Mouse (Mus musculus) gastrocnemius, postnatal 36 days (tissue): ENCODE data around the gene Gnpnat1. TPM values are rescaled to one million over a fixed set of nuclear protein-coding genes. Genes with fewer than 3 reads are reported as not detected.

Experiments
- DNase-seq, 2 experiments: peaks; one replicate each; pipeline ENCODE4 v3.0.0; 2022
- intact Hi-C: fragments of 180-260 bp; cut with DNase I; formaldehyde crosslinking; loops from one replicate; pipeline ENCODE4 v1.15.1; 2025
- total RNA-seq, 2 experiments: library from RNA; stranded (reverse); gene quantifications; 2 replicates each; pipeline ENCODE4 v1.2.3; 2021

The Gnpnat1 gene
- total RNA-seq, 2 experiments from 2014 or later: 8.1 to 11.0 TPM

DNA sequence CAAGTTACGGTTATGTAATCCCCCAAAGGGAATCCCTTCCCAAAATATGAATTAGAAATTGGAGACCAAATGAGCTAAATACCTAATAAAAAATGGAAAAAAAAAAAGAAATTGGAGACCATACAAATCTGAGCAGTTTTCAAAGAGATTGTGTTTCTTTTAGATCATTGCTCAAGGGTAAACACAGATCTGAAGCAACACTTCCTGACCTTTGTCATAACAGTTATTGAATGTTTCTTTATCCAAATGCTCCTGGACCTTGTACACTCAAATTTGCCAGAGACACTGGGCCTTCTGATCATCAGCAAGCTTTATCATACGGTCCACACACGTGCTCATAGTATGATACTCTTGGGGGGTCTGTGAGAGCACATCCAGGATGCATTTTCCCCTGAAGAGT, 13.8 kb upstream of the Gnpnat1 start:
- intact Hi-C loops: no loop called here
- no peak for DNase-seq

DNA sequence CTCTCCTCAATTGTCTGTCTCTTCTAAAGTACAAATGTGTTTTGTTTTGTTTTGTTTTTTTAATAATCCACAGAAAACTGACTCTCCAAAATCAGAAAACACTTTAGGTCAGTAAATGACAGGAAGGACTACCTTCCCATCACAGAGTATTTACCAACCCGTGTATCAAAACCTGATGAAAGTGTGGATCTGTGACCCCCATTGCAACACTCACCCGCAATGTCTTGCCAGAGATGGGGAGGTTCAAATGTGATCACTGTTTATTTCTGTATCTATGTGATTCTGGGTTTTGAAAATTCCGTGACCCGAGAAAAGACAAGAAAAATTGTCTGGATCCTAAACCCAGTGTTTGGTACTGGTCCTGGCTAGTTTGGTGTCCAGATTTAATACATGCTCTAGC, 11.6 kb upstream of the Gnpnat1 start:
- intact Hi-C loops: no loop called here
- DNase-seq: no peak

DNA sequence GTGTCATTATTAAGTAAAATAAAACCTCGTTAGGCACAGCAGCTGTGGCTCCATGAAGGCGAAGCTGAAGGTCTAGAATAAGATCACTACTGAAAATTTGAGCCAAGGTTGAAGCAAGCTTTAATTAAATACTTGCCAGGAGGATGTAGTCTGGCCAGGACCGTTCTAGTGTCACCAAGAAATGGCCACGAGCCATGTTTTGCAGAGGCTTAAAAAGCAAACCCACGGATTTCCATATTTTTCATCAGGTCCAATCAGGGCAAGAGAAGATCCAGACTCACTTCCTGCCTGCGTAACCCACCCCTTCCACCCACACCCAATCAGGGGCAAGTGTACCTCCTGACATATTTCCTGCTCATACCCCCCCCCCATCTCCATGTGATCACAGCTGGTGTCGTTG, 1.1 kb downstream of the Gnpnat1 start:
- no peak for DNase-seq
- intact Hi-C loops: no loop called here

DNA sequence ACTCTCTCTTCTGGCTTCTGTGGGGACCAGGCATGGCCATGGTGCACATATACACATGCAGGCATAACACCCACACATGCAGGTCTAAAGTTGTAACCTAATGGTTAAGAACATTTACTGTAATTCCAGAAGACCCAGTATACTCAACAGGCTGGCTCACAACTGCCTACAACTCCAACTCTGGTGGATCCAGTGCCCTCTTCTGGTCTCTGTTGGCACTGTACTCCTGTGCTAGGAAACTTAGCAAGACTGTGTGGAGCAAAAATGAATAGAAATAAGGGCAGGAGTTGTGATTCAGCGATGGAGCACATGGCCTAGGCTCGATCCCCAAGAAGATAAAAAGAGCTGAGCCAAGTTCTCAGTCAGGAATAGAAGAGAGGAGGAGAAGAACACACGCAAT, 4.9 kb downstream of the Gnpnat1 start:
- intact Hi-C loops: no loop called here

DNA sequence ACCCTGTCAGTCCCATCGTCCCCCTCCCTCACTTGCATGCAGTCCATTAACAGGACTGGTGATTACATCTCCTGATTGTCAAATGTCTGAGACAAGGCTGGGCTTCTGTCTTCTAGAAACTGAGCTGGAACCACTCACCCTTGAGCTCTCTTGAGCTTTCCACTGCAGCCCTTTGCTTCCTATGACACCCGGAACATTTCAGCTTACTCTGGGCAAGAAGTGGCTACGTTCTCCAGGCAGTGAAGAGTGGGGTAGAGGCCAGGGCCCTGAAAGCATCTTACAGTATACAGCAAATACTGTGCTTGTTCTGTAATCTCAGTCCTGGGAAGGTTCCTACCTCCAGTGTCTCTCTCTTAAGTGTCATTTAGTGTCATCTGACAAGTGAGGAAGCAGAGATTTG, 15.5 kb downstream of the Gnpnat1 start:
- intact Hi-C loops: loop anchor here (5.0 kb wide), 2 partner anchors 37 to 52 kb away; partner anchors contain the start of gene Styx
- DNase-seq: no peak

More for the DNA sequence above, 4.9 kb downstream of the Gnpnat1 start:
- no peak for DNase-seq

DNA sequence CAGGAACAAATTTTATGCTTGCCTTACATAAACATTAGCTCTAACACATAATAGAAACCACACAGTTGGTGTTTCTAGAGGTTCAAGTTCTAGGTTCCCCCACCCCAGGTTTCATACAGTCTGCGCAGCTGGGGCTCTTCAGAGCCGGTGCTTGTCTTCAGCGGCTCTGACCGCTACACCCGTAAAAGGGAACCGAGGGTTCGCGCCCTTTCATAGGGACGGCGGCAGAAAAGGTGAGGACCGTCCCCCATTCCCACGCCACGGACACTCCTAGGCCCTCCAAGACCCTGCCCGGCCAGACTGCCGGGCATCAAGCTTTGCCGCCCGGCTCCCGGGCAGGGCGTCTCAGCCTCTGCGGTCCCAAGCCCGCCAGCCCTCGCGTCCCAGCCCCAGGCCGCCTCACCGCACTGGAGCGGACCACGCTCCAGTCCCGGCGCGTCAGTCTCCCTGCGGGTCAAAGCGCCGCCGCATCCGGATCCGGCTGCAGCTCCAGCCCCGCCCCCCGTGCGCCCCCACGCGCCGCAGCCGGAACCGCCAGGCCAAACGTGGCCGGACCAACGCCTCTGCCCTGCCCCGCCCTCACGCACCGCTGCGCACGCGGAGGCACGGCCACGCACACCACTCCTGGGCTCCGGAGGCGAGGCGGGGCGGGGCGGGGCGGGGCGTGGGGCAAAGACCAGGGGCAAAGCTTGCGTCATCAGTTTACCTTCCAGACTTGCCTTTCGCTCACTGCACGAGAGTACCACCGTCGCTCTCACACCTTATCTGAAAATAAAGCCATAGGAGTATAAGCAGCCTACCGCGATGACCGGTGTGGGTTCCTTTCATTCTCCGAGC, 16.1 kb downstream of the Gnpnat1 start:
- intact Hi-C loops: loop anchor here (5.0 kb wide), 2 partner anchors 36 to 51 kb away; partner anchors contain the start of gene Styx
- DNase-seq: peak; percentile 80 to 91

DNA sequence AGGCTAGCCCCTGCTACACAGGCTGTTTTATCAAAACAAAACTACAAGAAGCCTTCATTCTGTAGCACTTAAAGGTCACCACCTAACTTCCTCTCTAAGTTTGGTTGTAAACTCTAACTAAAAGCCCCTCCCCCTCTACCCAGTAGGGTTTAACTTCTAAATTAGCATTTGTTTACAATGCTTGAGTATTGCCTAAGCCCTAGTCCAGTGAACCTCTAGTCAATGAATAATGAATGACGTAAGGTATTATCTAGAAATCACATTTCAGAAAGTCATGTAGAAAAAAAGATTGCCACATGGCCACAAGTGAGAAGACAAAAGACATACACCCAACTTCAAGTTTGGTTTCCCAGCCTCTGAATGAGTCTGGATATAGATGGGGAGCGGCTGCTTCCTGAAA, 17.2 kb downstream of the Gnpnat1 start:
- DNase-seq: no peak
- intact Hi-C loops: loop anchor here (5.0 kb wide), 2 partner anchors 35 to 50 kb away; partner anchors contain the start of gene Styx

DNA sequence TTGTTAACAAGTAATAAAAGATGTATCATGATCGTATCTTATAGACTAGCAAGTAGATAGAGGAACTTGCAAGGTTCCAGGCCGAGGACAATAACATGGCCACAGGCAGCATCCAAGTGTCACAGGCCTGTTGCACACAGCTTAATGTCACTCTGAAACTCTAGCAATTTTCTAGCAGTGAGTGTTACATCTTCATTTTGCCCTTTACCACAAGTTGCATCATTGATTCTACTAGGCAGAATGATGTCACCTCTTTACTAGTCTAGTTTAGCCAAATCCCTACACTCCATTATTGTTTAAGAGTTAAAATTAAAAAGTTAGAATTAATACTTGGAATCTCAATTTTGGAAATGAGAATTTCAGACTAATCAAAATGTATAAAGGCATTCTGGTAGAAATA, 19.1 kb downstream of the Gnpnat1 start:
- no peak for DNase-seq
- intact Hi-C loops: loop anchor here (5.0 kb wide), 2 partner anchors 33 to 48 kb away; partner anchors contain the start of gene Styx

DNA sequence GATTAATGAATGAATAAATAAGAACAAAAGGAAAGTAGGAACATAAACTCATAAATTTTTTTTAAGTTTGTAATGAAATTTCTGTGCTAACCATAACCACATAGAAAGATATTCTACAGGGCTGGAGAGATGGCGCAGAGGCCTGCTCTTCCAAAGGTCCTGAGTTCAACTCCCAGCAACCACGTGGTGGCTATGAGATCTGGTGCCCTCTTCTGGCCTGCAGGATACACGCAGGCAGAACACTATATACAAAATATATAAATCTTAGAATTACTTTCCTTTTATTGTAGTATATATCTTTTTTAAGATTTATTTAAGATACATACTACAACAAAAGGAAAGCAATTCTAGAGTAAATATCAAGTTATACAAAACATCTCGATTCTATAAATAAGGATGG, 21.8 kb downstream of the Gnpnat1 start:
- intact Hi-C loops: no loop called here

DNA sequence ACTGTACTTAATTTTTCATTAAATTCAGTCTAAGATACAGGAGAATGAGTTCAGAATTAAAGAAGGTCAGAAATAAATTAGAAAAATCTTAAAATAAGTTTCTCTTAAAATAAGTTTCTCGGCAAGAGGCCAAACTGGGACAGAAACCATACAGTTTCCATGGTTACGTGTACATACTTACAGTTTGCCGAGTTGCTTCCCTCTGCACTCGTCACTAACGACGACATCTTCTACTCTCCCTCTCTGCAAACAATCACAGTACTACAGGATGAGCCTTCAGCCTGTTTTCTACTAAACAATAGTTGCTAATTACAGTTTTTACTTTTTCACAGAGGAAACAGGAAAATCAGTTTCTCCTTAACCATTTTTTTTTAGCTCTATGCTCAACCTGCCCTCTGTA, 24.0 kb downstream of the Gnpnat1 start:
- no peak for DNase-seq
- intact Hi-C loops: no loop called here

More for the DNA sequence above, 21.8 kb downstream of the Gnpnat1 start:
- DNase-seq: no peak

DNA sequence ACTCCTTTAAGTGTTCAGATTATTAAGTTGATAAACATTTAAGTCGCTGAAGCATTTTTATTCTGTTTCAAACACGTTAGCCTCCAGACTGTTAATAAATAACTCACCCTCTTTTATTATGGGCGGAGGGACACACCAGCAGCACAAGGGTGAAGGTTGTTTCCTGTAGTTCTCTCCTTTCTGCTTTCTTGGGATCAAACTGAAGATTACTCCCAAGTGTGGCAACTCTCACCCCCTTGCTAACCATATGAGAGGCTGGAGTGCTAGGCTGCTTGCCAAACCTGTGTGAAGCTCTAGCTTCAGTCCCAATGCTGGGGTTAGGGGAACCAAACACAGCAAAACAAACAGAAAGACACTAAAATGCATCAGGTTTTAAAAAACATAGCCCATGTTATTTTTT, 25.9 kb downstream of the Gnpnat1 start:
- intact Hi-C loops: no loop called here
- no peak for DNase-seq

DNA sequence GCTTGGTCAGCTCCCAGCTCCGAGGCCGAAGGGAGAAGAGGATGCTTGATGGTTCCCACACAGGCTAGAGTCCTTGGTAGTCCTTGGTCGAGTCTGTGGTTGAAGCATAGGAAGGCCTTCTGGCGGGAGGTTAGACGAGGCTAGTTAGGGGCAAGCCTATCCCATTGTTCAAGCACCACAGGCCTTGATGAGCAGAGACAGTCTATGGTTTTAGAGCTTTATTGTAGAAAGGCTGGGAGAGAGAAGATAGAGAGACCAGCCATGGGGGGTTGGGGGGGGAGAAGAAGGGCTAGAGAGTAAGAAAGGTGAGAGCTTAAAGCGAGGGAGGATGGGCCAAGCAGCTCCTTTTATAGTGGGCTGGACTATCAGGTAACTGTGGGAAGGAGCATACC, 39.5 kb downstream of the Gnpnat1 start:
- DNase-seq: no peak
- intact Hi-C loops: no loop called here

DNA sequence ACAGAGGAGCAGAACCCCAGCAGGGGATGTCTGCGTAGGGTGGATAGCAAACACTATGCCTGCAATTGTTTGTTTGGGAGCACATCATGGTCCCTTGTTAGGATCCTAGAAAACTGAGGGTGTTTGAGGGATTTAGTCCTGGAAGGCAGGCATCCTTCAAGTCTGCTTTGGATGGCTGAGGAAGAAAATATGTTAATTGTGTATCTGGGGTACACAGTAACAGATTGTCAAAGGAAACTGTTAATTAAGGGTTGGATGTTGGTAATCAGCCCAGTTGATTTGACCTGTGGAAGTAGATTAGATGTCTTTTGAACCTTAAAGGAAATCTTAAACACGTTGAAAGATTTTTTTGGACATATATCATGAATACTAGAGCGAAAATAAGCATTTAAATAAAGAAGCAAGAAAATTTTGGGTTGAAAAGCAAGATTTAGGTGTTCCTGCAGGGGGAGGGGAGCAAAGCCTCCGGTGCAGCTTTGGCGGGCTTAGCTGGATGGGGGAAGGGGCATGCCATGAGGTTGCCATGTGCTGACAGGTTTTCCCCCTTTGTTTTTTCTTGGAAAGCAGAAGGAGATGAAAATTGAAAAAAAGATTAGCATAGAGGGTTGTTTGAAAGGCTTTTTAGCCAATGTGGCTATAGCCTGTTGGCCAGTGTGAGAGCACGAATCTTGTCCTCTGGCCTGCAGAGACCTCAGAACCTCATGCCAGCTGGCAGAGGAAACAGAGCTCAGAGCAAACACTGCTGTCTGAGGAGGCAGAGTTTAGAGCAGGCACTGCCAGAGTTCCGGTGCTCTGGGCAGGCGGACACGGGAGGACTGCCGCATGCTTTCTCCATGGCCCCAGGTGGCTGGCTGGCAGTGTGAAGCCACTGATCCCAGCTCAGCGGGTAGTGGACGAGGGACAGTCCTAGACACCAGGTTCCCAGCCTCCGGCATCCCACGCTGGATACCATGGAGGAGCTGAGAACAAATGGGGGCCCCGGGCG, 40.2 kb downstream of the Gnpnat1 start:
- intact Hi-C loops: no loop called here
- DNase-seq: peak; percentile 26 to 61

DNA sequence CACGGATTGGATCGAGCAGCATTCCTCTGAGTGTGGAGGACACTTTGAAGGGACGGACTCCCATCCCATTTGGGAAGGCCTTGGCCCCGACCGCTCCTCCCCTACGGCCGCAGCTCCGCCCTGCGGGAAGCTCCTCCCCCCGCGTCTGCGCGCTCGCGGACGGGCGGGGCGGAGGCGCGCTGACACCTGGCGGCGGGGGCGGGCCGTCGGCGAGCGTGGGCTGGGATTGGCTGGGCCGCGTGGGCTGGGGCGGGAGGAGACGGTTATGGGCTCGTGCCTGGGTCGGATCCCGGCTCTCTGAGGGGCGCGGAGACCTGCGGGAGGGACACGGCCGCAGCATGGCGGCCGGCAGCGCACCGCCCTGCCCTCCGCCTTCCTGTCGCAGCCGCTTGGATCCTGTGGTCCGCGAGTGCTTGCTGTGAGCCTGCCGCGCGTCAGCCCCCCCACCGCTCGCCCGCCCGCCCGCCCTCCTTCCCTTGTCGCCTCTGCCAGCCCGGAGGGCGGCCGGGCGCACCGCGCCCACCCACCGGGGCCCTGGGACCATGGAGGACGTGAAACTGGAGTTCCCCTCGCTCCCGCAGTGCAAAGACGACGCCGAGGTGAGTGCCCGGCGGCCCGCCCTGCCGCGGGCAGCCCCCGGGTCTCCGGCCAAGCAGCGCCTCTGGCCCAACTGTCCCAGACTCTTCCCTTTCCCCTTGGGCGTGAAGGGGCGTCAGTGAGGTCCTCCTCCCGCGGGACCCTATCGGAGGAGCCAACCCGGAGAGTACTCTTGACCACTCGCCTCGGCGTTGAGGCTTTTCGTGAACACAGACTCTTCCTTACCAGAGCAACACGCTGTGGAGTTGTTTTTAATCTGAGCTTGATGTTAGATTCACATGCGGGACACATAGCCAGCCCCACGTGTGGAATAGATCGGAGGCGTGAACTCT, 53.5 kb downstream of the Gnpnat1 start, which contains the start of gene Styx:
Gene Styx, plus strand, starts transcription at position 163 of the 929 bp plus-strand sequence.
- intact Hi-C loops: loop anchor here (5.0 kb wide), 1 partner anchor 36 kb away; no protein-coding TSS in a partner anchor
- peak; percentile 93 to 97 for DNase-seq

DNA sequence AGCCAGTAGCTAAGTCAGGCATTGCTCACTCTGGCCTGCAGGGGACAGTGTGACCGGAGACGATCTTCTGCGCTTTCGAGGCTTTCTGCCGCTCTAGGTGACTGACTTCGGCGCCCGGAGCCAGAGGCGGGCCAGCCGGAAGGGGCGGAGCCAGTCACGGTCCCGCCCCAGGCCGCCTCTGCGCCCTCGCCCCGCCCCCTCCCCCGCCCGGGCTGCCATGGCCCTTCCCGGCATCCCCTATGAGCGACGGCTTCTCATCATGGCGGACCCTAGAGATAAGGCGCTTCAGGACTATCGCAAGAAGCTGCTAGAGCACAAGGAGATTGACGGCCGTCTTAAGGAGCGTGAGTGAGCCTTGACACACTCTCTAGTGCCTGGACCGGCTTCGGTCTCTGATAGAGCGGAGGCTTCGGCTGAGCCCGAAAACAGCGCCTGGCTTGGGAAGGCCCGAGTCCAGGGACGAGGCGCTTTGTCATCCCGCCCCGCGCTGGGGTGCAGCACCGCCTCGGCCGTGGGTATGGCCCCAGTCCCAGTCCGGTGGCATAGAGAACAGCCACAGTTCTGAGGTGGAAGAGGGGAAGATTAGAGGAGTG, 75.0 kb downstream of the Gnpnat1 start, which contains the start of gene Psmc6:
Gene Psmc6, plus strand, starts transcription at position 200 of the 593 bp plus-strand sequence.
- intact Hi-C loops: no loop called here
- DNase-seq: peak; percentile 85 to 86

DNA sequence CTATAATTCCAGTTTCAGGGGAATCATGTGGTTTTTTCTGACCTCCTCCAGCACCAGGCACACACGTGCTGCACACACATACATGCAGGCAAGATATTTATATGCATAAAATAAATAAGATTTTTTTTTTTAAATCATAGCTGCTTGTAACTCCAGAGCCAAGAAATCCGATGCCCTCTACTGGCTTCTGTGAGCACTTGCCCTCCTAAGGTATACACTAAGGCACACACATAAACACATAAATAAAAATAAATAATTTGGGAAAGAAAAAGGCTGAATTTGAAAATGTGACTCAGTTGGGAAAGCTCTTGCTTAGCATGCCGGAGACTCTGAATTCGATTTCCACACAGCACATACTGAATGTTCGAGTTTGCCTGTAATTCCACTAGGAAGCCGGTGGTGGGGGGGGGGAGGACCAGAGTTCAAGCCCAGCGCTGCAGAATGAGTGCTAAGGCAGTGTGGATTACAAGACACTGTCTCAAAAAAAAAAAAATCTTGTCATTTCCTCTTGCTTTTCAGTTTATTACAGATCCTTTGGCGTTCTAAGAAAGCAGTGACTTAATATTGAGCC, 75.6 kb downstream of the Gnpnat1 start:
- intact Hi-C loops: no loop called here
- DNase-seq: no peak

DNA sequence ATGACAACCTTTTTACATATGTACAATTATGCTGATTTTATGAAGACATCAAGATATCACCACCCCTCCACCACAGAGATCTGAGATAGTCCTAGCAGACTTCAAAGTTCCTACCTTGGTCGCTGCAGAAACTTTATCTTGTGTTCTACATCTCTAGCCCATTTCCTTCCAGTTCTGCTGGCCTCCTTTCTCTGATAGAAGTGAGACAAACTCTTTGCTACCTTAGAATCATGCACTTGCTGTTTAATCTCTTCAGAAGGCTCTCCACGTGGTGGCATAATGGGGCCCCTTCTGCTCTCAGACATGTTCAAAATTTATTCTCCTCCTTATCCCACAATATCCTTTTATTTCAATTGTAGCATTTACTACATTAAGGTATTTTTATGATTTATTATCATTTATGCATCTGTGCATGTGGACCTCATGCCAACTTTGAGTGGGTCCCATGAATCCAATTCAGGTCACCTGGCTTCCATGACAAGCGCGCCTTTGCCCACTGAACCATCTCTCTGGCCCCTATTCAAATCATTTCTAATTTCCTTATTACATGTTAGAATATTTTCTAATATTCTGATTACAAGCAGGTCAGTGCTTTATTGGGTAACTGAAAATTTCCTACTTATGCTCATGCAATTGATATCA, 76.5 kb downstream of the Gnpnat1 start:
- DNase-seq: no peak
- intact Hi-C loops: no loop called here
